ENCODE assay signal across 21 mouse cellular contexts in genomic region chr19:55803797-55804196, GRCm38 (mm10).
DNase-seq lines count a peak whose midpoint lies in the region; ATAC-seq and TF ChIP-seq lines count a peak whose summit lies in the region.
"Had no signal": no experiment of that assay in that cellular context is flagged by ENCODE, and none has a peak within 500 bp of the region (broad histone marks: within the 10 kb centered on the region; RNA-seq: fewer than 3 reads in every experiment).

No protein-coding gene starts in this region.

- no peak for ATAC-seq in lung, postnatal 0 days
- ATAC-seq in common myeloid progenitor, adult 5-6 weeks (replicated peaks; ENCODE audit: low read depth, poor library complexity, severe bottlenecking), result peak; percentile 51
- peak; percentile 49 for ATAC-seq in megakaryocyte progenitor cell, adult 5-6 weeks (replicated peaks; ENCODE audit: poor library complexity)
- no peak for ATAC-seq in heart, embryonic 11.5 days (replicated peaks; ENCODE audit: insufficient number of reproducible peaks, low FRiP score, low TSS enrichment)
- ATAC-seq: activated CD4-positive, CD25-positive, alpha-beta regulatory T cell, adult 4 months; forebrain, embryonic 14.5 days; forebrain, postnatal 0 days had no signal

- no peaks in the 10 kb centered on the region for H3K36me3 ChIP-seq in lung, postnatal 0 days (ENCODE audit: insufficient read depth, low read length)
- no peaks in the 10 kb centered on the region for H3K36me3 ChIP-seq in heart, embryonic 11.5 days (ENCODE audit: control insufficient read depth, insufficient read depth, low read length)
- H3K36me3 ChIP-seq: hindbrain, embryonic 12.5 days; hindbrain, embryonic 15.5 days had no signal

- no peak overlapping the region for H3K4me3 ChIP-seq in lung, postnatal 0 days (ENCODE audit: low read depth, low read length)
- no peak overlapping the region for H3K4me3 ChIP-seq in heart, embryonic 11.5 days (ENCODE audit: low read depth, low read length)
- H3K4me3 ChIP-seq: gastrocnemius, adult 2 months; heart, embryonic 10.5 days; hindbrain, embryonic 12.5 days; hindbrain, embryonic 15.5 days had no signal

- no peak overlapping the region for H3K9ac ChIP-seq in lung, postnatal 0 days (replicated peaks; ENCODE audit: low read depth)
- H3K9ac ChIP-seq in heart, embryonic 11.5 days (ENCODE audit: low read depth, low read length), result no peak overlapping the region
- H3K9ac ChIP-seq: forebrain, postnatal 0 days; hindbrain, embryonic 12.5 days; hindbrain, embryonic 15.5 days had no signal

- no peaks in the 10 kb centered on the region for H3K9me3 ChIP-seq in lung, postnatal 0 days (ENCODE audit: low read length)
- H3K9me3 ChIP-seq in heart, embryonic 11.5 days (replicated peaks; ENCODE audit: control insufficient read depth, low read length), result no peaks in the 10 kb centered on the region
- H3K9me3 ChIP-seq: heart, embryonic 10.5 days; hindbrain, embryonic 12.5 days; hindbrain, embryonic 15.5 days had no signal

- TF ChIP-seq CTCF in lung, postnatal 0 days (IDR thresholded peaks at IDR 0.05), result no peak

- H3K27ac ChIP-seq in lung, postnatal 0 days (ENCODE audit: low read length), result no peak overlapping the region
- H3K27ac ChIP-seq in heart, embryonic 11.5 days (ENCODE audit: low read depth, low read length), result no peak overlapping the region
- H3K27ac ChIP-seq: heart, embryonic 10.5 days; hindbrain, embryonic 12.5 days; hindbrain, embryonic 15.5 days had no signal

- no peak overlapping the region for H3K4me2 ChIP-seq in lung, postnatal 0 days (replicated peaks; ENCODE audit: low read depth, low read length)
- no peak overlapping the region for H3K4me2 ChIP-seq in heart, embryonic 11.5 days
- H3K4me2 ChIP-seq: hindbrain, embryonic 12.5 days; hindbrain, embryonic 15.5 days had no signal

- no peak for TF ChIP-seq EP300 in lung, postnatal 0 days (IDR thresholded peaks at IDR 0.05)

- DNase-seq in lung, postnatal 36 days, result peak; percentile 32
- no peak for DNase-seq in lung, postnatal 0 days (ENCODE audit: low spot score)
- DNase-seq in 416B (ENCODE audit: low read depth), result peak; percentile 26
- DNase-seq in heart, adult 8-10 months (ENCODE audit: low spot score), result no peak
- DNase-seq: adrenal gland, postnatal 10 days; cerebellum, adult 11 months; cerebellum, adult 2 months; cerebellum, adult 9-11 months; cerebellum, postnatal 25 days; forebrain, postnatal 0 days; gastrocnemius, adult 2 months; gastrocnemius, postnatal 14 days; heart, adult 18-20 months had no signal

- peaks cover 13% of the 10 kb centered on the region; the same call in 1 of the 2 replicates for H3K4me1 ChIP-seq in lung, postnatal 0 days (ENCODE audit: insufficient read depth, low read depth, low read length)
- peaks cover 14% of the 10 kb centered on the region for H3K4me1 ChIP-seq in heart, embryonic 11.5 days (ENCODE audit: control insufficient read depth, insufficient read depth, low read length)

- no peaks in the 10 kb centered on the region for H3K27me3 ChIP-seq in lung, postnatal 0 days (replicated peaks; ENCODE audit: insufficient read depth, low read length)
- H3K27me3 ChIP-seq in heart, embryonic 11.5 days (ENCODE audit: control insufficient read depth, insufficient read depth, low read length), result no peaks in the 10 kb centered on the region
- H3K27me3 ChIP-seq: hindbrain, embryonic 12.5 days; hindbrain, embryonic 15.5 days had no signal

- 89% methylated on average over 12 of the region's 12 CpGs for WGBS in lung, postnatal 0 days
- 87% methylated on average over 12 of the region's 12 CpGs for WGBS in heart, embryonic 11.5 days (ENCODE audit: insufficient replicate concordance)

Comparison
In these comparisons a context has a peak if more than half of its experiments do, and no peak if none do; other contexts are left out.
1. DNase-seq: peak in lung, postnatal 36 days (single experiment) and 416B (single experiment); none in lung, postnatal 0 days (single experiment) and heart, adult 8-10 months (single experiment).
2. ATAC-seq: peak in common myeloid progenitor, adult 5-6 weeks (single experiment) and megakaryocyte progenitor cell, adult 5-6 weeks (single experiment); none in lung, postnatal 0 days (single experiment) and heart, embryonic 11.5 days (single experiment).